Mouse (Mus musculus) bone marrow, adult 2 months (tissue): ENCODE measurements around the gene Apoa5.
A peak's percentile ranks its signal among the peaks of the same experiment; 100 is the strongest.

Experiments used
- CTCF ChIP-seq: fragments of 200-500 bp; IDR thresholded peaks from 2 replicates; pipeline ENCODE4 v1.5.1; 2011; ENCODE audit warnings: low read length, control low read depth; ENCODE audit not compliant: control insufficient read depth, insufficient read depth
- POLR2A ChIP-seq: fragments of 200-500 bp; IDR thresholded peaks from 2 replicates; pipeline ENCODE4 v1.6.1; 2011; ENCODE audit warnings: low read depth, mild to moderate bottlenecking, control low read depth, low read length, borderline replicate concordance; ENCODE audit not compliant: control insufficient read depth

- peak; percentile 30; the same call in 1 of the 2 replicates for TF ChIP-seq CTCF
- no peak for TF ChIP-seq POLR2A
Observed at GRCm38 (mm10) chr9:46309121-46309520, 40.7 kb downstream of the Apoa5 start.
